Mouse (Mus musculus) hindbrain, embryonic 14.5 days (tissue): ENCODE data around the gene Cd44. TPM values are rescaled to one million over a fixed set of nuclear protein-coding genes. Genes with fewer than 3 reads are reported as not detected.

Source experiments
- ATAC-seq: fragments of 200-750 bp; cut with Nextera tagmentation; 2 replicates; pipeline ENCODE4 v1.8.0; 2017; ENCODE audit warnings: moderate number of reproducible peaks, mild to moderate bottlenecking, moderate TSS enrichment, moderate library complexity; ENCODE audit not compliant: low FRiP score
- DNase-seq: peaks from one replicate; pipeline ENCODE4 v3.0.0-alpha.2; 2015; ENCODE audit warnings: low spot score
- H3K27ac ChIP-seq: fragments of 300-500 bp; sonication (generic); 2 replicates; pipeline ENCODE4 v1.5.1; 2014; ENCODE audit warnings: mild to moderate bottlenecking, moderate library complexity
- H3K27me3 ChIP-seq: fragments of 300-500 bp; sonication (generic); 2 replicates; pipeline ENCODE4 v1.6.1; 2014; ENCODE audit warnings: mild to moderate bottlenecking, low read length, mixed read lengths; ENCODE audit not compliant: control insufficient read depth, insufficient read depth
- H3K36me3 ChIP-seq: fragments of 300-500 bp; sonication (generic); replicated peaks from 2 replicates; pipeline ENCODE4 v1.6.1; 2014; ENCODE audit not compliant: control insufficient read depth, insufficient read depth
- H3K4me1 ChIP-seq: fragments of 300-500 bp; sonication (generic); replicated peaks from 2 replicates; pipeline ENCODE4 v1.6.1; 2014; ENCODE audit warnings: antibody characterized with exemption, low read length, mixed read lengths; ENCODE audit not compliant: control insufficient read depth, insufficient read depth
- H3K4me2 ChIP-seq: fragments of 300-500 bp; sonication (generic); replicated peaks from 2 replicates; pipeline ENCODE4 v1.6.1; 2014; ENCODE audit warnings: mild to moderate bottlenecking, moderate library complexity
- H3K4me3 ChIP-seq: fragments of 300-500 bp; sonication (generic); replicated peaks from 2 replicates; pipeline ENCODE4 v1.5.1; 2014; ENCODE audit warnings: mild to moderate bottlenecking, low read length
- H3K9ac ChIP-seq: fragments of 300-500 bp; sonication (generic); 2 replicates; pipeline ENCODE4 v1.6.1; 2014
- H3K9me3 ChIP-seq: fragments of 300-500 bp; sonication (generic); 2 replicates; pipeline ENCODE4 v1.6.1; 2016; ENCODE audit warnings: low read length; ENCODE audit not compliant: control insufficient read depth
- WGBS: fragments of 180-500 bp; shearing (Covaris S2); extraction: QIAGEN DNeasy Blood & Tissue Kit; methylation state at CpG from one replicate; pipeline ENCODE4 v1.1.7; 2014; 5-methylcytosine and 5-hydroxymethylcytosine counted together
- polyA plus RNA-seq: library from polyadenylated mRNA; unstranded; fragments of >200 nt; fragmentation: Nextera tagmentation; extraction: Ambion mirVana; gene quantifications from 2 replicates; pipeline ENCODE4 v1.2.1, GENCODE M21; 2014

Gene Cd44
- polyA plus RNA-seq, 1 experiment from 2014 or later = 4.7 TPM

- no peak overlapping the region for H3K4me2 ChIP-seq
- 82% methylated on average over 6 of the region's 6 CpGs for WGBS
- H3K27me3 ChIP-seq = no peaks in the 10 kb centered on the region
- DNase-seq (no peak), ATAC-seq (no peak)
- no peaks in the 10 kb centered on the region for H3K4me1 ChIP-seq
- no peak overlapping the region for H3K27ac ChIP-seq
- no peaks in the 10 kb centered on the region for H3K36me3 ChIP-seq
- H3K9me3 ChIP-seq = no peaks in the 10 kb centered on the region
- no peak overlapping the region for H3K4me3 ChIP-seq
- no peak overlapping the region for H3K9ac ChIP-seq
Measured at GRCm38 (mm10) chr2:102805283-102805682, 96.2 kb downstream of the Cd44 start.

GRCm38 (mm10) chr2:102804109-102804508 is 97.4 kb downstream of the Cd44 start:
- 53% methylated on average over 2 of the region's 2 CpGs for WGBS
- Histone ChIP-seq H3K4me3 (no peak overlapping the region), H3K36me3 (no peaks in the 10 kb centered on the region), H3K4me1 (no peaks in the 10 kb centered on the region), H3K27me3 (no peaks in the 10 kb centered on the region), H3K9me3 (no peaks in the 10 kb centered on the region), H3K27ac (no peak overlapping the region), H3K9ac (no peak overlapping the region), H3K4me2 (no peak overlapping the region)
- peak; percentile 72 for DNase-seq
- no peak for ATAC-seq

GRCm38 (mm10) chr2:102801899-102802298 is 99.6 kb downstream of the Cd44 start:
- DNase-seq (no peak), ATAC-seq (no peak)
- no peaks in the 10 kb centered on the region for H3K4me1 ChIP-seq
- no peak overlapping the region for H3K27ac ChIP-seq
- H3K4me2 ChIP-seq = no peak overlapping the region
- no peaks in the 10 kb centered on the region for H3K36me3 ChIP-seq
- no peaks in the 10 kb centered on the region for H3K27me3 ChIP-seq
- H3K4me3 ChIP-seq = no peak overlapping the region
- H3K9ac ChIP-seq = no peak overlapping the region
- H3K9me3 ChIP-seq = no peaks in the 10 kb centered on the region
- WGBS = 91% methylated on average over 1 of the region's 1 CpGs

GRCm38 (mm10) chr2:102798149-102798548 is 103.3 kb downstream of the Cd44 start:
- no peak for ATAC-seq
- Histone ChIP-seq H3K9ac (no peak overlapping the region), H3K36me3 (no peaks in the 10 kb centered on the region), H3K4me3 (no peak overlapping the region), H3K4me2 (no peak overlapping the region), H3K27me3 (no peaks in the 10 kb centered on the region), H3K9me3 (no peaks in the 10 kb centered on the region), H3K4me1 (no peaks in the 10 kb centered on the region), H3K27ac (no peak overlapping the region)
- DNase-seq = no peak
- WGBS = 64% methylated on average over 2 of the region's 2 CpGs

- WGBS = 84% methylated on average over 3 of the region's 3 CpGs
- Histone ChIP-seq H3K4me2 (no peak overlapping the region), H3K9ac (no peak overlapping the region), H3K27me3 (no peaks in the 10 kb centered on the region), H3K27ac (no peak overlapping the region), H3K36me3 (no peaks in the 10 kb centered on the region), H3K9me3 (no peaks in the 10 kb centered on the region), H3K4me3 (no peak overlapping the region), H3K4me1 (no peaks in the 10 kb centered on the region)
- DNase-seq (no peak), ATAC-seq (no peak)
Measured at GRCm38 (mm10) chr2:102795034-102795433, 106.4 kb downstream of the Cd44 start.

- Histone ChIP-seq H3K9ac (no peak overlapping the region), H3K36me3 (no peaks in the 10 kb centered on the region; the same call in 1 of the 2 replicates), H3K4me3 (no peak overlapping the region), H3K4me1 (no peaks in the 10 kb centered on the region), H3K4me2 (no peak overlapping the region), H3K9me3 (no peaks in the 10 kb centered on the region), H3K27ac (no peak overlapping the region), H3K27me3 (no peaks in the 10 kb centered on the region)
- DNase-seq (no peak), ATAC-seq (no peak)
- WGBS = 91% methylated on average over 6 of the region's 6 CpGs
Measured at GRCm38 (mm10) chr2:102792804-102793203, 108.7 kb downstream of the Cd44 start.

GRCm38 (mm10) chr2:102791641-102792040 is 109.8 kb downstream of the Cd44 start:
- H3K27me3 ChIP-seq = no peaks in the 10 kb centered on the region

GRCm38 (mm10) chr2:102785696-102786095 is 115.8 kb downstream of the Cd44 start:
- Histone ChIP-seq H3K36me3 (no peaks in the 10 kb centered on the region; the same call in none of the 2 replicates), H3K27me3 (no peaks in the 10 kb centered on the region), H3K9me3 (no peaks in the 10 kb centered on the region), H3K4me2 (no peak overlapping the region), H3K9ac (no peak overlapping the region), H3K27ac (no peak overlapping the region), H3K4me3 (no peak overlapping the region), H3K4me1 (no peaks in the 10 kb centered on the region)
- WGBS = 76% methylated on average over 4 of the region's 4 CpGs
- ATAC-seq (no peak), DNase-seq (no peak)

More at GRCm38 (mm10) chr2:102791641-102792040, 109.8 kb downstream of the Cd44 start:
- H3K4me2 ChIP-seq = no peak overlapping the region
- H3K9me3 ChIP-seq = no peaks in the 10 kb centered on the region
- ATAC-seq = no peak
- H3K36me3 ChIP-seq = no peaks in the 10 kb centered on the region; the same call in 1 of the 2 replicates
- no peak overlapping the region for H3K9ac ChIP-seq
- WGBS = 80% methylated on average over 2 of the region's 2 CpGs
- H3K4me3 ChIP-seq = no peak overlapping the region
- no peak for DNase-seq
- no peak overlapping the region for H3K27ac ChIP-seq
- no peaks in the 10 kb centered on the region for H3K4me1 ChIP-seq

GRCm38 (mm10) chr2:102782751-102783150 is 118.7 kb downstream of the Cd44 start:
- Histone ChIP-seq H3K9me3 (no peaks in the 10 kb centered on the region), H3K4me1 (no peaks in the 10 kb centered on the region), H3K27ac (no peak overlapping the region), H3K27me3 (no peaks in the 10 kb centered on the region), H3K4me2 (no peak overlapping the region), H3K4me3 (no peak overlapping the region), H3K36me3 (peaks cover 18% of the 10 kb centered on the region), H3K9ac (no peak overlapping the region)
- 86% methylated on average over 7 of the region's 7 CpGs for WGBS
- ATAC-seq (no peak), DNase-seq (no peak)

- ATAC-seq = no peak
- no peak for DNase-seq
- WGBS = 91% methylated on average over 3 of the region's 3 CpGs
Measured at GRCm38 (mm10) chr2:102778208-102778607, 123.3 kb downstream of the Cd44 start.

More at GRCm38 (mm10) chr2:102778208-102778607, 123.3 kb downstream of the Cd44 start:
- Histone ChIP-seq H3K9ac (no peak overlapping the region), H3K4me2 (no peak overlapping the region), H3K36me3 (peaks cover 36% of the 10 kb centered on the region), H3K4me3 (no peak overlapping the region), H3K27ac (no peak overlapping the region), H3K27me3 (no peaks in the 10 kb centered on the region), H3K9me3 (no peaks in the 10 kb centered on the region), H3K4me1 (no peaks in the 10 kb centered on the region)
